Mouse (Mus musculus): ENCODE measurements around the gene Pstpip1. TPM values are rescaled to one million over a fixed set of nuclear protein-coding genes. Genes with fewer than 3 reads are reported as not detected.

The Pstpip1 gene
- polyA plus RNA-seq, 1 experiment from 2014 or later, result 0.88 TPM

GRCm38 (mm10) chr9:56158077-56158476 lies 68.3 kb downstream of the Pstpip1 start:
- no peaks in the 10 kb centered on the region for H3K27me3 ChIP-seq
- ATAC-seq (ENCODE audit: insufficient number of reproducible peaks, insufficient read depth, low FRiP score, low TSS enrichment), result no peak

GRCm38 (mm10) chr9:56159456-56159855 lies 69.7 kb downstream of the Pstpip1 start:
- Histone ChIP-seq H3K9ac (peak overlapping the region; percentile 97; the same call in 1 of the 2 replicates), H3K27me3 (no peaks in the 10 kb centered on the region), H3K27ac (no peak overlapping the region), H3K4me3 (peak overlapping the region; percentile 96), H3K4me2 (replicated peaks) (peak overlapping the region; percentile 72), H3K9me3 (no peaks in the 10 kb centered on the region), H3K4me1 (peaks cover 26% of the 10 kb centered on the region), H3K36me3 (no peaks in the 10 kb centered on the region)
- ATAC-seq (ENCODE audit: insufficient number of reproducible peaks, insufficient read depth, low FRiP score, low TSS enrichment), result no peak
- 1% methylated on average over 2 of the region's 2 CpGs for WGBS

More at GRCm38 (mm10) chr9:56158077-56158476, 68.3 kb downstream of the Pstpip1 start:
- H3K27ac ChIP-seq, result no peak overlapping the region
- H3K9ac ChIP-seq, result no peak overlapping the region
- no peak overlapping the region for H3K4me3 ChIP-seq
- WGBS, result 60% methylated on average over 2 of the region's 2 CpGs
- no peak overlapping the region for H3K4me2 ChIP-seq (replicated peaks)
- no peaks in the 10 kb centered on the region for H3K9me3 ChIP-seq
- H3K4me1 ChIP-seq, result peaks cover 26% of the 10 kb centered on the region
- H3K36me3 ChIP-seq, result no peaks in the 10 kb centered on the region

GRCm38 (mm10) chr9:56160341-56161141 lies 70.8 kb downstream of the Pstpip1 start:
- H3K9me3 ChIP-seq, result no peaks in the 10 kb centered on the region
- peak overlapping the region; percentile 96 for H3K4me3 ChIP-seq
- H3K4me1 ChIP-seq, result peaks cover 27% of the 10 kb centered on the region
- no peaks in the 10 kb centered on the region for H3K27me3 ChIP-seq
- H3K4me2 ChIP-seq (replicated peaks), result peak overlapping the region; percentile 72
- H3K36me3 ChIP-seq, result no peaks in the 10 kb centered on the region
- under 1% methylated on average over 72 of the region's 82 CpGs for WGBS
- peak overlapping the region; percentile 97 for H3K9ac ChIP-seq
- peak; percentile 97 for ATAC-seq (ENCODE audit: insufficient number of reproducible peaks, insufficient read depth, low FRiP score, low TSS enrichment)
- H3K27ac ChIP-seq, result peak overlapping the region; percentile 96

GRCm38 (mm10) chr9:56165377-56165776 lies 75.6 kb downstream of the Pstpip1 start, which contains the start of gene Tspan3:
Gene Tspan3, minus strand, starts transcription at chr9:56165477.
- no peak within 1 kb of the TSS for H3K9ac ChIP-seq
- H3K27ac ChIP-seq, result peak within 1 kb of the TSS; percentile 57; the same call in 1 of the 2 replicates
- no peak within 1 kb of the TSS for H3K4me3 ChIP-seq
- 91% methylated on average over 6 of the region's 6 CpGs for WGBS
- H3K36me3 ChIP-seq, result no peaks in the 10 kb centered on the region
- no peak for ATAC-seq (ENCODE audit: insufficient number of reproducible peaks, insufficient read depth, low FRiP score, low TSS enrichment)
- H3K4me2 ChIP-seq (replicated peaks), result no peak within 1 kb of the TSS
- no peaks in the 10 kb centered on the region for H3K9me3 ChIP-seq
- H3K4me1 ChIP-seq, result peaks cover 24% of the 10 kb centered on the region
- no peaks in the 10 kb centered on the region for H3K27me3 ChIP-seq

- no peaks in the 10 kb centered on the region for H3K27me3 ChIP-seq
- H3K27ac ChIP-seq, result peak overlapping the region; percentile 57; the same call in 1 of the 2 replicates
- WGBS, result 35% methylated on average over 5 of the region's 5 CpGs
- H3K9me3 ChIP-seq, result no peaks in the 10 kb centered on the region
- no peaks in the 10 kb centered on the region for H3K36me3 ChIP-seq
- H3K4me2 ChIP-seq (replicated peaks), result no peak overlapping the region
- no peak overlapping the region for H3K9ac ChIP-seq
- no peak for ATAC-seq (ENCODE audit: insufficient number of reproducible peaks, insufficient read depth, low FRiP score, low TSS enrichment)
- H3K4me3 ChIP-seq, result no peak overlapping the region
- peaks cover 22% of the 10 kb centered on the region for H3K4me1 ChIP-seq
Measured at GRCm38 (mm10) chr9:56166161-56166560, 76.4 kb downstream of the Pstpip1 start.

- 35% methylated on average over 6 of the region's 6 CpGs for WGBS
- ATAC-seq (ENCODE audit: insufficient number of reproducible peaks, insufficient read depth, low FRiP score, low TSS enrichment), result no peak
- H3K4me1 ChIP-seq, result peaks cover 15% of the 10 kb centered on the region; the same call in 1 of the 2 replicates
- H3K27me3 ChIP-seq, result no peaks in the 10 kb centered on the region
- no peaks in the 10 kb centered on the region for H3K36me3 ChIP-seq
- no peaks in the 10 kb centered on the region for H3K9me3 ChIP-seq
- no peak overlapping the region for H3K9ac ChIP-seq
- no peak overlapping the region for H3K27ac ChIP-seq
- H3K4me2 ChIP-seq (replicated peaks), result no peak overlapping the region
- no peak overlapping the region for H3K4me3 ChIP-seq
Measured at GRCm38 (mm10) chr9:56167690-56168089, 77.9 kb downstream of the Pstpip1 start.

GRCm38 (mm10) chr9:56175316-56175715 lies 85.6 kb downstream of the Pstpip1 start:
- no peak overlapping the region for H3K4me3 ChIP-seq
- WGBS, result 88% methylated on average over 3 of the region's 3 CpGs
- no peaks in the 10 kb centered on the region for H3K27me3 ChIP-seq
- no peak for ATAC-seq (ENCODE audit: insufficient number of reproducible peaks, insufficient read depth, low FRiP score, low TSS enrichment)
- no peaks in the 10 kb centered on the region for H3K4me1 ChIP-seq
- H3K4me2 ChIP-seq (replicated peaks), result no peak overlapping the region
- no peaks in the 10 kb centered on the region for H3K36me3 ChIP-seq
- no peak overlapping the region for H3K27ac ChIP-seq
- no peak overlapping the region for H3K9ac ChIP-seq
- H3K9me3 ChIP-seq, result no peaks in the 10 kb centered on the region

GRCm38 (mm10) chr9:56177354-56177753 lies 87.6 kb downstream of the Pstpip1 start:
- no peak overlapping the region for H3K9ac ChIP-seq
- 72% methylated on average over 4 of the region's 4 CpGs for WGBS
- H3K4me3 ChIP-seq, result no peak overlapping the region
- no peak overlapping the region for H3K27ac ChIP-seq
- no peaks in the 10 kb centered on the region for H3K9me3 ChIP-seq
- no peak for ATAC-seq (ENCODE audit: insufficient number of reproducible peaks, insufficient read depth, low FRiP score, low TSS enrichment)
- H3K4me2 ChIP-seq (replicated peaks), result no peak overlapping the region
- H3K36me3 ChIP-seq, result no peaks in the 10 kb centered on the region
- H3K27me3 ChIP-seq, result no peaks in the 10 kb centered on the region
- H3K4me1 ChIP-seq, result no peaks in the 10 kb centered on the region

Other genes starting within 250 kb of the Pstpip1 start
- gene Scaper, start 151.8 kb upstream of the Pstpip1 start, polyA plus RNA-seq (2016; fragmentation: Nextera tagmentation; extraction: Ambion mirVana), result 14.4 and 15.1 TPM in 2 replicates
- not detected in 2 replicates for gene 4930563M21Rik, start 79.4 kb upstream of the Pstpip1 start, polyA plus RNA-seq (2016; fragmentation: Nextera tagmentation; extraction: Ambion mirVana)
- gene Rcn2, start 48.1 kb upstream of the Pstpip1 start, polyA plus RNA-seq (2016; fragmentation: Nextera tagmentation; extraction: Ambion mirVana), result 308 and 319 TPM in 2 replicates
- 468 and 479 TPM in 2 replicates for gene Tspan3, start 75.5 kb downstream of the Pstpip1 start, polyA plus RNA-seq (2016; fragmentation: Nextera tagmentation; extraction: Ambion mirVana)